Mouse (Mus musculus) bone marrow, adult 2 months (tissue): Measurements from ENCODE around the gene Cntn1.

ENCODE experiments used
- CTCF ChIP-seq: fragments of 200-500 bp; IDR thresholded peaks from 2 replicates; pipeline ENCODE4 v1.5.1; 2011; ENCODE audit warnings: low read length, control low read depth; ENCODE audit not compliant: control insufficient read depth, insufficient read depth
- POLR2A ChIP-seq: fragments of 200-500 bp; IDR thresholded peaks from 2 replicates; pipeline ENCODE4 v1.6.1; 2011; ENCODE audit warnings: low read depth, mild to moderate bottlenecking, control low read depth, low read length, borderline replicate concordance; ENCODE audit not compliant: control insufficient read depth

- TF ChIP-seq CTCF (no peak), POLR2A (no peak)
Measured at GRCm38 (mm10) chr15:92221446-92221845, 170.5 kb downstream of the Cntn1 start.
